Mouse (Mus musculus): ENCODE measurements around the gene Ndufaf2. TPM values are rescaled to one million over a fixed set of nuclear protein-coding genes. Genes with fewer than 3 reads are reported as not detected.

The Ndufaf2 gene
- 10 to 100 TPM; 12.6 to 13.6 TPM for total RNA-seq (2021)
- long read RNA-seq, experiment 1, transcript Ndufaf2-201 (4 exons, 678 nt) = major isoform, 11 of 14 reads
- long read RNA-seq, experiment 1, partial matches to known transcripts = 1 of 14 reads
- long read RNA-seq, experiment 1, other reads (novel, unspliced or antisense) = 2 of 14 reads
- long read RNA-seq, experiment 2, transcript Ndufaf2-201 (4 exons, 678 nt) = major isoform, 12 of 19 reads
- long read RNA-seq, experiment 2, partial matches to known transcripts = 0 of 19 reads
- long read RNA-seq, experiment 2, other reads (novel, unspliced or antisense) = 7 of 19 reads

GRCm38 (mm10) chr13:108158465-108159240 lies at the start of gene Ndufaf2, which contains the start of gene Ercc8:
Ndufaf2 (minus strand) TSS chr13:108158623.
Ercc8 (plus strand) TSS chr13:108158731.
- DNase-seq = peak; percentile 92

DNA sequence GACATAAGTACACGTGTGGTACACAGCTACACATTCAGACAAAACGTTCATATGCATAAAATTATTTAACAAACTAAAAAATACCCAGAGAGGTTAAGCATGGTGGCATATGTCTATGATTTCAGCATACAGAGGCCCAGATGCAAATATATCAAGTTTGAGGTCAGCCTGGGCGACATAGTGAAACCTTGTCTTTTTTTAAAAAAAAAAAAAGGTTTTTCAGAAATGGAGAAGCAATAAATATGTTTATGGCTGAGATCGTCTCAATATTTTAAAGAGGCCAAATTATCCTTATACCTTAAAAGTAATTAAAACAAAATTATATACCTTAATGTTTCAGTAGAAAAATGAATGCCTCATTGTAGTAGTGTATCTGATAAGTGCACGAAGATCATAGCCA lies 49.7 kb upstream of the Ndufaf2 start:
- no peak for DNase-seq

DNA sequence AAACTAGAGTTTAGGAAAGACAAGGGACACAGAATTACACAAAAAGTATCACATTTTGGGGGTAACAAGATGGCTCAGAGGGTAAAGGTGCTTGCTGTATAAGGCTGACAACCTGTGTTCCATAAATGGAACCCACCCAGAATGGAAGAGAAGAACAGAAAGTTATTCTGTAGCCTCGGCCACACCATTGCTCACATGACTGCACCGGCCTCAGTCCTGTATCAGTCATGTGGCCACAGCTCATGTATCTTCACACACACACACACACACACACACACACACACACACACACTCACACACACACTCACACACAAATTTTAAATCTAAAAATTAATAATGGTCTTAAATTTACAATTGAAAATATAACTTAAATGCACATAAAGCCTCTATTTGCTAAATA lies 49.0 kb upstream of the Ndufaf2 start:
- DNase-seq = no peak

- no peak for DNase-seq
Observed at GRCm38 (mm10) chr13:108204857-108205256, 46.4 kb upstream of the Ndufaf2 start.

- no peak for DNase-seq
Observed at GRCm38 (mm10) chr13:108195474-108195873, 37.1 kb upstream of the Ndufaf2 start.

DNA sequence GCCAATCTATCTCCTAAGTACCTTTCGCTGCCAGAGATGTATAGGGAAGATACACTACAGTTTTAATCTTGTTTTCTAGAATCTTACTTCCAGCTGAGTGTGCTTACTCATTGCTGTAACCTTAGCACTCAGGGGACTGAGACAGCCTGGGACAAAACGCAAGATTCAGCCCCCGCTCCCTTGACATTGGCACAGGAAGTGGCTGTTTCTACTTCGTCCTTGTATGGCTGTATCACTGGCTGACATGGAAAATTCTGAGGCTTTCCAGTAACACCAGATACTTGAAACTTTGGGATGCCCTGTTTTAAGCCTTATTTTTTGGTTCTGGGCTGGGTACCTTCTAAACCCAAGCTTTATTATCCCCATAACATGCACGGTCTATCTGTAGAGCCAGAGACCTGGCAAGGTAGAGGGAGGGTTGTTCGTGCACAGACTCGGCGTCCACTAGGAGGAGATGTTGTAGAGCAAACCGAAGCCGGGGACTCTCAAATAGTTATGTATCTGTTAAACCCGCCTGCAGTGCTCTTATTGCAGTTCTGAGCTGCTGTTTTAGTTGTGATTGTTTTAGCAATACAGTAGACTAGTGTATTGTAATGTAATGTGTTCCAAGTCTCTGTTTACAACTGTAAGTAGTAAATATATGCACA lies 32.8 kb upstream of the Ndufaf2 start:
- DNase-seq = no peak

DNA sequence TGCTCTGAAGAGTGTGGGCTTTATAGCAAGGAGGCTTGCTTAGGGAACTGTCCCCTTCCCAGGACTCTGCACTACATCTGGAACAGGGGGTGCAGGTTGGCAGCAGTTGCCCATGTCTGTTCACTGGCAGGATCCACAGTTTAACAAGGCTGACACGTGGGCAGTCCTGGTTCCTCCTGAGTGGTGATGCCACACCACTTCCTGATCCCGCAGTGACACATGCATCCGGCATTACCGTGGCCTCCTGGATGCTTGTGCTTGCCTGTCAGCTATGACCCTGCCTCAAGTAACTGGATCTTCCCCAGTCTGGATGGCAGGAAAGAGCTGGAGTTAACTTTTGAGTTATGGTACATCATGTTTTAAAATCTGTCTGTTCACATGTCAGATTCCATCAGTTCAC lies 29.6 kb upstream of the Ndufaf2 start:
- DNase-seq = no peak

DNA sequence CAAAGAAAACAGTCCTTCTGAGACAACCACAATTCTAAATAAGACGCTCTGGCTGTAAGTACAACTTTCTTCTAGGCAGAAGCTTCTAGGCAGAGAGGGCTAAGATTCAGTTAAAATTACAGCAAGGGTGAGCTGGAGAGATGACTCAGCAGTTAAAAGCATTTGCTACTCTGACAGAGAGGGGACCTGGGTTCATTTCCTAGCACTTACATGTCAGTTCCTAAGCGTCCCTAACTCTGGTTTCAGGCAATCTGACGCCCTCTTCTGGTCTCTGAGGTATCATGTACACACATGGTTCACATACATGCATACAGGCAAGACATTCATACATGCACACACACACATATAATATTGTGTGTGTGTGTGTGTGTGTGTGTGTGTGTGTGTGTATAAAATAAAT lies 27.1 kb upstream of the Ndufaf2 start:
- DNase-seq = no peak

GRCm38 (mm10) chr13:108184743-108185255 lies 26.4 kb upstream of the Ndufaf2 start:
- no peak for DNase-seq

DNA sequence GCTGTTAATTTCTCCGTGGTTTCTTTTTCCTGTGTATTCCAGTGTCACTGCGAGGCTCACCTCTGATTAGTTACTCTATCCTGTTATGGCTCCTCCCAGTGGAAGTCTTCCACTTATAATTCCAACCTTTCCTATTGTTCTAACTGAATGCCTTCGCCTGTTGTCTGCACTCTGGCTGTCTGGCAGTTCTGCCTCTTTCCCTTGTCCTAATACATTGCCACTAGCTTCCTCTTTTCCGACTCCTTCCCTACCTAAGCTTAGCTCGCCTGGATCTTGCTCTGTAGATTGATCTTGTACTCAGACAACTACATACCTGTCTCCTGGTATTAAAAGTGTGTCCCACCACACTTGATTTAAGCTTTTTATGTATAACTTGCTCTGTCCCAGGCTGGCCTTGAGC lies 22.4 kb upstream of the Ndufaf2 start:
- no peak for DNase-seq

GRCm38 (mm10) chr13:108179618-108180017 lies 21.2 kb upstream of the Ndufaf2 start:
- no peak for DNase-seq

DNA sequence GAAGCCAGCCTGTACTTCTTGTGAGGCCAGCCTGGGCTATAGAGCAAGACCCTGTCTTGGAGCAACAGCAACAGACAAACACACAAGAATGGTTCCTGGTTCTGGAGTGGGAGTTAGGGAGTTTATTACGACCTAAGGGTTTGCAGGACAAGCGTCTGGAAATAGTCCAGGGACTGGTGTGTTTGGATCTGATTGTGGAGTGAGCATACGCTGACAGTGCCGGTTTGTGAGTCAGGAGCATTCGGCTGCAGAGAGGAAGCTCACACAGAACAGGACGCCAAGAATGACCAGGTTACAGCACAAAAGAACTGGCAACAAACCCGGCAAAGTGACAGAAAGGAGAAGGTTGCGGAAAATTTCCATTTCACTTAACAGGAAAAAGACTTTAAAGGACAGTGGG lies 12.1 kb upstream of the Ndufaf2 start:
- no peak for DNase-seq

DNA sequence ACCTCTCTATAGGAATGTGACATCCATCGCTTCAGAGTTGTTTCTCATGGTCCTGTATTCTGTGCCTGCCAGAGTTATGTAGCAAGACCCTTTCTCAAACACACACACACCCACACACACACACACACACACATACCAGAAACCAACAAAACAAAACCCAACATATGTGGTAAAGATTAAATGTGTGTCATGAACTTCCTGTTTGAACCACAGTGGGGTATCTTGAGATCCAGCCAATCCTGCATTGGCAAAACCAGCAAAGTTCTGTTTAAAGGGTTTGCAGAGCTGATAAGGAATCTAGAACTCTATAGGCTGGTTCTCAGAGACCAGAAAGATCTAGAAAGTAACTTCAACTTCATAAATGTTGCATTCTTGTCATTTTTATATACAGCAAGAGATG lies 11.6 kb upstream of the Ndufaf2 start:
- no peak for DNase-seq

DNA sequence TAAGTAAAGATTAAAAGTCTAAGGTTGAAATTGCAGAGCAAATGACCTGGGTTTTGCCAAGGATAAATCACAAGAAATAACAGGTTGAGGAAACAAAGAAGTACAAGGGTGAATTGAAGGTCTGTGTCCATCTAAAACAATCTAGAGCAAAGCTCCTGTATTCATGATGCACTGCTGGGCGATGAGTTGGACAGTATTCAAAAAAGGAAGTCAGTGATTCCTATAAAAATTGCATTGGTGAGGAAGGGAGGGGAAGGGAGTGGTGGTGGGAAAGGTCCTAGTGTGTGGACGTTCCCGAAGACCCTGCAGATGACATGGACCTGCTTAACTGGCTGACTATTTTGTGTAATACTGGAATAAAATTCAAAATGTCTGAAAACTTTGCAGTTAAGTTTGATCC lies 6.2 kb upstream of the Ndufaf2 start:
- no peak for DNase-seq

DNA sequence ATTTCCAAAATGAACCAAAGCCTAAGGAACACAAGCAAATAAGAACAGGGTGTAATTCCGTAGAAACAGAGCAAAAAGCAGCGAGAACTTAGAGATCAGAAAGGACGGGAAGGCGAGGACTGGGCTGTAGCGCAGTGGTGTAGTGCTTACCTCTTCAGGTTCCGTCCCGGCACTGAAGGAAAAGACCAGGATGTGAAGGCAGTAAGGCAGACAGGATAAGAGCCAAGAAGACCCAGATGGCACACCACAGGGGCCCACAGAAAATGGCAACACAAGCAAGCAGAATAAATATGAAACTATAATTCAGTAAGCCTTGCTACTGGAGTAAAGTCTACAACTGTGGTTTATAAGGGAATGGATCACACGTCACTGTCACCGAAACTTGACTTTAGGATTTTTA lies 5.5 kb upstream of the Ndufaf2 start:
- no peak for DNase-seq

DNA sequence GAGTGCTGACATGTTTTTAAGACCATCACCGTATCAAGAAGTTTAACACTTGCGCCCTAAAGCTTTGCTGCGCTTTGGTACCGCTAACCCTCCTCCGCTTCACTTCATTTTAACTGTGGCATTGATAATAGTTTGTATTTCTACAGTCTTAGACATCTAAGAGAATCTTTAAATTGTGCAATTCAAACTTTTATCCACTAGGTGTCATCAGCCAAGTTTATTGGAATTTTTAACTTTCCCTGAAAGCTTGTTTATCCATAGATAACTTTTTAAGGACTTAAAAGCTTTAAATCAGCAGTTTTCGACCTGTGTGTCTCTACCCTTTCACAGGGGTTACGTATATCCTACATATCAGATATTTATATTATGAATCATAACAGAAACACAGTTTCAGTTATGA lies 1.5 kb upstream of the Ndufaf2 start:
- DNase-seq = no peak

- DNase-seq = no peak
Observed at GRCm38 (mm10) chr13:108159241-108159575, 785 bp upstream of the Ndufaf2 start.

DNA sequence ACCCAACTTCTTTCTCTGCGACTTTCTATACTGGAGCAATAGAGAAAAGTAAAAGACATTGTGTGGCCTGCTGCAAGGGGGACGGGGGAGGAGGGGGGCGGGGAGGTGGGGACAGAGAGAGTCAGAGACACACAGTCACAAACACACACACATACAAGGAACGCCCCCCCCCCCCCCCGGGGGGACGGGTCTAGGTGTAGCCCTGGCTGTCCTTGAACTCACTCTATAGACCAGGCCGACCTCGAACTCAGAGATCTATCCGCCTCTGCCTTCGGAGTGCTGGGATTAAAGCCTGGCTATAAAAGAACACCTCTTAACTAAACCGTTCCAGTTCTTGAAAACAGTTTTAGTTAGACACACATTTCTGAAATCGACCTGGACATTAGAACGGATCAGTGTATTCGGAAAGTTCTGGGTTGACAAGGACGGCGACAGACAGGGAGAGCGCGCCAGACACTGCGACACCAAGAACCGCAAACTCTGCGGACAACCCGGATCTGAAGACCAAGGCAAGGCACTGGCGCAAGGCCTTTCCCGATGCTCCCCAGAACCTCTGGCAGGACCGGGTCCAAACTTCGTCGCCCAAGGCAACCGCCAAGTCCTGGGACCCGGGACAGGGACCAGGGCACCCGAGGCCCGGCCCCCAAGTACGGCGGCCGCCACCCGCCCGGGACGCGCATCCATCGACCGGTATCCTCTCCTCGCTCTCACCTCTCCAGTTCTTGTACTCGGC lies 525 bp downstream of the Ndufaf2 start:
- DNase-seq = no peak

- DNase-seq = no peak
Observed at GRCm38 (mm10) chr13:108157156-108157555, 1.3 kb downstream of the Ndufaf2 start.

DNA sequence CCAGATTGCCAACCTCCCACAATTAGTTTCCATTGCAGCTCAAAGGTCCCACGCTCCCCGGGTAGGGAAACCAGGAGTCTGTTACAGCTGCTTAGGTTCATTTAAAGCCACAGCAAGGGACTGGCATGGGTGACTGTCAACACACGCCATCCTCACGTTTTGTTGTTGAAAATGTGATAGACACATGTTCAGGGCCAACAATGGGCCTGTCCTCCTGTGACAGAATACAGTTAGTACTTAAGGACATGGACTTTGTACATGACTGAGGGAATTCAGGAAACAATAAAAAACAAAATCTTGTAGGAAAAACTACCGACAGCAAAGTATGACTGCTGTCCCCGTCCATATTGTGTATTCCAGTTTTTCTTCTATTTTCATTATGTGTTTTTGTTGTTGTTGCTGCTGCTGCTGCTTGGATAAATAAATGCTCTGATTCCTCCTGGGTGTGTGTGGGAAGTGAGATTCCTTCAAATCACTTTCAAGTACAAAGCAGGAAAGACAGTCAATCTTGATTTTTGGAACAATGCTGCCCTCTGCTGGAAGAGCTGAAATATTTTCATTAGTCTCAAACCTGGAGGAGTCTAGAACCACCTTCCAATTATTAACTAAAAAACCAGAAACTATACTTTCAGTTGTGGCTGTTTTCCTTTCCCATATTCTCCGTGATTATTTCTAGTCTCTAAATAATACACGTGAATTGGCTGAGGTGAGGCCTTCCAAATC lies 5.6 kb downstream of the Ndufaf2 start:
- DNase-seq = no peak

- DNase-seq = no peak
Observed at GRCm38 (mm10) chr13:108151782-108152181, 6.6 kb downstream of the Ndufaf2 start.

GRCm38 (mm10) chr13:108144086-108144485 lies 14.3 kb downstream of the Ndufaf2 start:
- no peak for DNase-seq

Data from gastrocnemius, postnatal 25 days (tissue).